Mouse (Mus musculus) kidney, embryonic 15.5 days (tissue): ENCODE results near the gene 2900011O08Rik. TPM values are rescaled to one million over a fixed set of nuclear protein-coding genes. Genes with fewer than 3 reads are reported as not detected.

Experiments used
- ATAC-seq: fragments of 200-750 bp; cut with Nextera tagmentation; replicated peaks from 2 replicates; pipeline ENCODE4 v1.8.0; 2017; ENCODE audit warnings: moderate TSS enrichment; ENCODE audit not compliant: low FRiP score
- H3K27ac ChIP-seq: fragments of 300-500 bp; sonication (generic); 2 replicates; pipeline ENCODE4 v1.5.1; 2015; ENCODE audit warnings: mild to moderate bottlenecking, inconsistent platforms
- H3K27me3 ChIP-seq: fragments of 300-500 bp; sonication (generic); 2 replicates; pipeline ENCODE4 v1.6.1; 2015; ENCODE audit warnings: inconsistent platforms
- H3K36me3 ChIP-seq: fragments of 300-500 bp; sonication (generic); 2 replicates; pipeline ENCODE4 v1.6.1; 2015; ENCODE audit warnings: inconsistent platforms
- H3K4me1 ChIP-seq: fragments of 300-500 bp; sonication (generic); 2 replicates; pipeline ENCODE4 v1.6.1; 2015; ENCODE audit warnings: inconsistent platforms
- H3K4me2 ChIP-seq: fragments of 300-500 bp; sonication (generic); 2 replicates; pipeline ENCODE4 v1.6.1; 2015; ENCODE audit warnings: moderate library complexity, mild to moderate bottlenecking, inconsistent platforms
- H3K4me3 ChIP-seq: fragments of 300-500 bp; sonication (generic); replicated peaks from 2 replicates; pipeline ENCODE4 v1.5.1; 2015; ENCODE audit warnings: mild to moderate bottlenecking, inconsistent platforms
- H3K9ac ChIP-seq: fragments of 300-500 bp; sonication (generic); 2 replicates; pipeline ENCODE4 v1.6.1; 2015; ENCODE audit warnings: mild to moderate bottlenecking, inconsistent platforms
- H3K9me3 ChIP-seq: fragments of 300-500 bp; sonication (generic); replicated peaks from 2 replicates; pipeline ENCODE4 v1.6.1; 2016; ENCODE audit warnings: inconsistent platforms
- WGBS: fragments of 180-500 bp; shearing (Covaris S2); methylation state at CpG from one replicate; pipeline ENCODE4 v1.1.7; 2015; ENCODE audit warnings: mixed read lengths; 5-methylcytosine and 5-hydroxymethylcytosine counted together
- polyA plus RNA-seq: library from polyadenylated mRNA; unstranded; fragments of >200 nt; fragmentation: Nextera tagmentation; extraction: Ambion mirVana; gene quantifications from 2 replicates; pipeline ENCODE4 v1.2.1, GENCODE M21; 2015

Gene 2900011O08Rik
- polyA plus RNA-seq, 1 experiment from 2014 or later = 2.2 TPM

DNA sequence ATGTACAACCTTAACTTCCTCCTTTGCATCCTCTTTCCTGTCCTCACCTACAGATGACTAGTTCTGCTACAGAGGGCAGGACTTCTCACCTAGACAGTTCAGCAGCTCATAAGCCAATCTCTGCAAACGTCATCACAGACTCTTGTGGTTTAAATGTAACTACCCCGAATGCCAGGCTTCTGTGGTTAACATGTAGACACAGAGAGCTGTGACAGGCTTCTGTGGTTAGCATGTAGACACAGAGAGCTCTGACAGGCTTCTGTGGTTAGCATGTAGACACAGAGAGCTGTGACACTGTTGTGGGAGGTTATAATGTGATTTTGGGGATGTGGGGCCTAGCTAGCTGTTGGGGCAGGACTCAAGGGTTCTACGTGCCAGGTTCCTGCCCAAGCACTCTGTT, 101.8 kb downstream of the 2900011O08Rik start:
- H3K9me3 ChIP-seq = no peaks in the 10 kb centered on the region
- H3K36me3 ChIP-seq = no peaks in the 10 kb centered on the region
- no peak overlapping the region for H3K4me2 ChIP-seq
- no peaks in the 10 kb centered on the region for H3K4me1 ChIP-seq
- H3K9ac ChIP-seq = no peak overlapping the region
- H3K4me3 ChIP-seq = no peak overlapping the region
- ATAC-seq = no peak
- no peak overlapping the region for H3K27ac ChIP-seq
- WGBS = 71% methylated on average over 3 of the region's 3 CpGs
- H3K27me3 ChIP-seq = no peaks in the 10 kb centered on the region

- Histone ChIP-seq H3K4me3 (no peak overlapping the region), H3K9ac (no peak overlapping the region), H3K36me3 (no peaks in the 10 kb centered on the region), H3K4me1 (no peaks in the 10 kb centered on the region), H3K27ac (no peak overlapping the region), H3K4me2 (no peak overlapping the region), H3K9me3 (no peaks in the 10 kb centered on the region), H3K27me3 (no peaks in the 10 kb centered on the region)
- ATAC-seq = no peak
- WGBS = 85% methylated on average over 3 of the region's 3 CpGs
These were observed 102.9 kb downstream of the 2900011O08Rik start for GRCm38 (mm10) chr16:14089296-14089695.

DNA sequence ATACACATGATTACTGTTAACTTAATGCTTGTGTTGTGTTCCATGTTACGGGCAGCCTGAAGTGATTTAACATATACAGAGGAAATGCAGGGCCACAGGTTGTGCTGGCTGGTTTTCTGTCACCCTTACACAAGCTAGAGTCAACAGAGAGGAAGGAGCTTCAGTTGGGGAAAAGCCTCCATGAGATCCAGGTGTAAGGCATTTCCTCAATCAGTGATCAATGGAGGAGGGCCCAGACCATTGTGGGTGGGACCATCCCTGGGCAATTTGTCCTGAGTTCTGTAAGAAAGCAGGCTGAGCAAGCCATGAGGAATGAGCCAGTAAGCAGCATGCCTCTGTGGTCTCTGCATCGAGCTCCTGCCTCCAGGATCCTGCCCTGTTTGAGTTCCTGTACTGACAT, 105.4 kb downstream of the 2900011O08Rik start:
- no peak for ATAC-seq

GRCm38 (mm10) chr16:14105891-14106290, 119.5 kb downstream of the 2900011O08Rik start:
- Histone ChIP-seq H3K9ac (no peak overlapping the region), H3K36me3 (peaks cover 28% of the 10 kb centered on the region), H3K4me1 (no peaks in the 10 kb centered on the region), H3K27me3 (no peaks in the 10 kb centered on the region), H3K9me3 (no peaks in the 10 kb centered on the region), H3K4me2 (no peak overlapping the region), H3K4me3 (no peak overlapping the region), H3K27ac (no peak overlapping the region)
- ATAC-seq = no peak
- 89% methylated on average over 6 of the region's 6 CpGs for WGBS

More for the DNA sequence above, 105.4 kb downstream of the 2900011O08Rik start:
- WGBS = 82% methylated on average over 2 of the region's 2 CpGs
- Histone ChIP-seq H3K36me3 (no peaks in the 10 kb centered on the region), H3K9me3 (no peaks in the 10 kb centered on the region), H3K4me1 (0 out of 2 replicates have a peak, but pooled peaks cover 2% of the 10 kb centered on the region), H3K27me3 (no peaks in the 10 kb centered on the region), H3K9ac (no peak overlapping the region), H3K4me3 (no peak overlapping the region), H3K27ac (no peak overlapping the region), H3K4me2 (no peak overlapping the region)

DNA sequence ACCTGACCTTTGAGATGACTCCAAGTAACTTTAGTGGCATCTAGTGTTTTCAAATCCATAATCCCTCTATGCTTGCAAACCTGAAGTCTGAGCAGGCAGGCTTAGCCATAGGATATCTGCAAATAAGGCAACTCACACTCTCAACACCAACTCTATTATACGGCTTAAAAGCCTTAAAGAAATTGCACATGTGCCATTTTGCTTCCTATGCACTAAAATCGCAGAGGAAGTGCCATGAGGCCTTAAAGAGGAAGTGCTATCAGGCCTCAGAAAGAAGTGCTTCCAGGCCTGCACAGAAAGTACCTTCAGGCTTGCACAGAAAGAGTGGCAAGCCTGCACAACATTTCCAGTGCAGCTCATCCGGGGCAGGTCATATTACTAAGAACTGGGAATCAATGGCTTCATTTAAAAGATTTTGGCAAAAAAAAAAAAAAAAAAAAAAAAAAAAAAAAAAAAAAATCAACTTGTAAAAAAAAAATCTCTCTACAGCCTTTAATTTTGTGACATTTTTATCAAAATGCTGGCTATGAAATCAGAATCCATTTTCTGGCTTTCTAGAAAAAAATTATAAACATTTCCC, 123.3 kb downstream of the 2900011O08Rik start:
- ATAC-seq = no peak
- H3K4me1 ChIP-seq = no peaks in the 10 kb centered on the region
- no peak overlapping the region for H3K4me3 ChIP-seq
- H3K9ac ChIP-seq = no peak overlapping the region
- no peaks in the 10 kb centered on the region for H3K9me3 ChIP-seq
- peaks cover 63% of the 10 kb centered on the region for H3K36me3 ChIP-seq
- no peaks in the 10 kb centered on the region for H3K27me3 ChIP-seq
- 84% methylated on average over 3 of the region's 3 CpGs for WGBS
- no peak overlapping the region for H3K4me2 ChIP-seq
- H3K27ac ChIP-seq = no peak overlapping the region

GRCm38 (mm10) chr16:14110922-14111321, 124.5 kb downstream of the 2900011O08Rik start:
- Histone ChIP-seq H3K27ac (no peak overlapping the region), H3K9me3 (no peaks in the 10 kb centered on the region), H3K9ac (no peak overlapping the region), H3K27me3 (no peaks in the 10 kb centered on the region), H3K4me3 (no peak overlapping the region), H3K4me2 (no peak overlapping the region), H3K36me3 (peaks cover 72% of the 10 kb centered on the region), H3K4me1 (no peaks in the 10 kb centered on the region)
- ATAC-seq = no peak
- WGBS = 90% methylated on average over 2 of the region's 2 CpGs

GRCm38 (mm10) chr16:14112133-14112532, 125.7 kb downstream of the 2900011O08Rik start:
- no peaks in the 10 kb centered on the region for H3K9me3 ChIP-seq
- H3K27ac ChIP-seq = no peak overlapping the region
- H3K4me1 ChIP-seq = no peaks in the 10 kb centered on the region
- H3K36me3 ChIP-seq = peaks cover 85% of the 10 kb centered on the region
- no peak overlapping the region for H3K4me3 ChIP-seq
- ATAC-seq = no peak
- H3K27me3 ChIP-seq = no peaks in the 10 kb centered on the region
- H3K4me2 ChIP-seq = no peak overlapping the region
- WGBS = 76% methylated on average over 2 of the region's 2 CpGs
- H3K9ac ChIP-seq = no peak overlapping the region

DNA sequence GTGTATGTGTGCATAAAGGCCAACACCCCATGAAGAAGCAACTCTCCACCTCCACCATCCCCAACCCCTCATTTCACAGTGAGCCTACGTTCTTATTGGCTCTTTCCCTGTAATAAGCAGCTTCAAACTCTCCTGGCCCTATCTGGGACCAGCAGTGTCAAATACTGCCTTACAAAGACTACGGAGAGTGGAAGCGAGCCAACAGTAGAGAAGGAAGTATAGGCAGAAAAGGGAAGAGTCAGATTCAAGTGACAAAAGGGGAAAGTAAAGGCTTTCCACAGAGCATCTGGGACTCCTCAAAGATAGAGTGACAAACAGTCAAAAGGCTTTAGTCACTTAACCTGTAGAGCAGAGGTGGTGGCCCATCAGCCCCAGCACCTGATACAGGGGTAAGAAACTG, 126.3 kb downstream of the 2900011O08Rik start:
- Histone ChIP-seq H3K27me3 (no peaks in the 10 kb centered on the region), H3K4me3 (no peak overlapping the region), H3K4me2 (no peak overlapping the region), H3K36me3 (peaks cover 91% of the 10 kb centered on the region), H3K9me3 (no peaks in the 10 kb centered on the region), H3K9ac (no peak overlapping the region), H3K27ac (no peak overlapping the region), H3K4me1 (no peaks in the 10 kb centered on the region)
- 90% methylated on average over 3 of the region's 3 CpGs for WGBS
- ATAC-seq = no peak

- Histone ChIP-seq H3K27me3 (no peaks in the 10 kb centered on the region), H3K36me3 (peaks cover 86% of the 10 kb centered on the region), H3K4me3 (no peak overlapping the region), H3K4me2 (no peak overlapping the region), H3K9ac (no peak overlapping the region), H3K9me3 (no peaks in the 10 kb centered on the region), H3K4me1 (no peaks in the 10 kb centered on the region), H3K27ac (no peak overlapping the region)
- WGBS = 87% methylated on average over 2 of the region's 2 CpGs
- ATAC-seq = no peak
These were observed 130.9 kb downstream of the 2900011O08Rik start for GRCm38 (mm10) chr16:14117299-14117698.

DNA sequence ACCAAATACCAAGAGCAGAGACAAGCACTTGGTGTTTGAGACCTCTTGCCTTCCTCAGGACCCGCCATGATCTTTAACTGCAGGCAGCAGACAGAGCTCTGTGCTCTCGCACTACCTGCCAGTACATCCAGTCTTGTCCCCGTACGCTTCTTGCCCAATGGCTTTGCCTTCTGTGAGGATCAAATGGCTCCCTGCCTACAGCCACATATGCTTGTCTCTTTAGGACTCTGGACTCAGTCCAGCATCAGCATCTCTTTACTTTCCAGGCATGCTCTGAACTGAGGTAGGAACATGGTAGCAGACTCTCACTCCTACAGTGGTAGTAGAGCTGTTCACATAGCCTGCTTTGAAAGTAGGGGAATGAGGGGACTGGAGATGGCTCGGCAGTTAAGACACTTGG, 134.5 kb downstream of the 2900011O08Rik start:
- Histone ChIP-seq H3K4me3 (no peak overlapping the region), H3K9ac (no peak overlapping the region), H3K9me3 (no peaks in the 10 kb centered on the region), H3K36me3 (peaks cover 91% of the 10 kb centered on the region), H3K27ac (no peak overlapping the region), H3K4me2 (no peak overlapping the region), H3K4me1 (no peaks in the 10 kb centered on the region), H3K27me3 (no peaks in the 10 kb centered on the region)
- WGBS = 96% methylated on average over 5 of the region's 5 CpGs
- no peak for ATAC-seq

- no peak overlapping the region for H3K9ac ChIP-seq
- H3K27ac ChIP-seq = no peak overlapping the region
- no peaks in the 10 kb centered on the region for H3K9me3 ChIP-seq
- H3K36me3 ChIP-seq = peaks cover 91% of the 10 kb centered on the region
- H3K4me2 ChIP-seq = no peak overlapping the region
- no peak overlapping the region for H3K4me3 ChIP-seq
- no peaks in the 10 kb centered on the region for H3K27me3 ChIP-seq
- ATAC-seq = no peak
- WGBS = 93% methylated on average over 7 of the region's 7 CpGs
- H3K4me1 ChIP-seq = no peaks in the 10 kb centered on the region
These were observed 135.2 kb downstream of the 2900011O08Rik start for GRCm38 (mm10) chr16:14121563-14121962.

- Histone ChIP-seq H3K36me3 (peaks cover 91% of the 10 kb centered on the region), H3K9ac (no peak overlapping the region)
These were observed 136.2 kb downstream of the 2900011O08Rik start for GRCm38 (mm10) chr16:14122586-14122985.

DNA sequence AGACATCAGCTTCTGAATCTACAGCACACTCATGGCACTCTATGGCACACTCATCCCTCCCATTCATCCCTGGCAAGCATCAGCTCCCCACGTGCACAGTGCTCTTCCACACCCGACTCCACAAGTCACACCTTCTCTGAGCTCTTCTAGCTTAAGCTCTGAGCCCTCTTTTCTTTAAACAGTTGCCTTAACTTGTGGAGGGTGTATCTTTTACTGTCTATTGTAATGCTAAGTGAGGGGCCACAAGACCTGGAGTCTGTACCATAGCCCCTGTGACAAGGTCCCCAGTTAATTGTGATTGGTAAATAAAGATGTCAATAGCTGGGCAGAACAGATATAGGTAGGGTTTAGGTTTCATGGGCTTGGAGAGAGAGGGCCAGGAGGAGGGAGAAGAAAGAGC, 137.5 kb downstream of the 2900011O08Rik start:
- no peak for ATAC-seq
- Histone ChIP-seq H3K27me3 (no peaks in the 10 kb centered on the region), H3K9ac (no peak overlapping the region), H3K4me2 (no peak overlapping the region), H3K27ac (no peak overlapping the region), H3K4me1 (no peaks in the 10 kb centered on the region), H3K4me3 (no peak overlapping the region), H3K36me3 (peaks cover 94% of the 10 kb centered on the region), H3K9me3 (no peaks in the 10 kb centered on the region)
- 78% methylated on average over 2 of the region's 2 CpGs for WGBS

More at GRCm38 (mm10) chr16:14122586-14122985, 136.2 kb downstream of the 2900011O08Rik start:
- H3K27ac ChIP-seq = no peak overlapping the region
- no peaks in the 10 kb centered on the region for H3K9me3 ChIP-seq
- no peak overlapping the region for H3K4me3 ChIP-seq
- ATAC-seq = no peak
- no peaks in the 10 kb centered on the region for H3K27me3 ChIP-seq
- no peak overlapping the region for H3K4me2 ChIP-seq
- no peaks in the 10 kb centered on the region for H3K4me1 ChIP-seq
